ENCODE assay signal across 25 mouse cellular contexts in genomic region chr11:117161574-117161973, GRCm38 (mm10). TPM values are rescaled to one million over a fixed set of nuclear protein-coding genes. Genes with fewer than 3 reads are reported as not detected.
DNase-seq lines count a peak whose midpoint lies in the region; ATAC-seq and TF ChIP-seq lines count a peak whose summit lies in the region.
"Had no signal": no experiment of that assay in that cellular context is flagged by ENCODE, and none has a peak within 500 bp of the region (broad histone marks: within the 10 kb centered on the region; RNA-seq: fewer than 3 reads in every experiment).

No protein-coding gene starts in this region.

- H3K79me2 ChIP-seq in myocyte (ENCODE audit: control insufficient read depth, insufficient read depth): no peaks in the 10 kb centered on the region

- H3ac ChIP-seq in myocyte (ENCODE audit: control insufficient read depth, insufficient read length): no peak overlapping the region

- 0 out of 2 replicates have a peak, but pooled peaks have one; percentile 17 for TF ChIP-seq POLR2A in cortical plate, adult 2 months (IDR thresholded peaks at IDR 0.05; ENCODE audit: extremely low read depth, insufficient read depth, low read length)
- no peak for TF ChIP-seq POLR2A in myocyte (IDR thresholded peaks at IDR 0.05; ENCODE audit: insufficient read length, low read depth)

- peaks cover 42% of the 10 kb centered on the region for H3K36me3 ChIP-seq in limb, embryonic 12.5 days
- peaks cover 34% of the 10 kb centered on the region for H3K36me3 ChIP-seq in limb, embryonic 10.5 days
- peaks cover 14% of the 10 kb centered on the region for H3K36me3 ChIP-seq in myocyte (ENCODE audit: control insufficient read depth, insufficient read depth)

- H3K4me3 ChIP-seq in limb, embryonic 12.5 days (replicated peaks): no peak overlapping the region
- H3K4me3 ChIP-seq in limb, embryonic 10.5 days: no peak overlapping the region
- no peak overlapping the region for H3K4me3 ChIP-seq in cortical plate, adult 2 months (ENCODE audit: insufficient read depth, low read length)
- no peak overlapping the region for H3K4me3 ChIP-seq in myocyte
- H3K4me3 ChIP-seq: heart, embryonic 15.5 days; hindbrain, embryonic 13.5 days; intestine, embryonic 15.5 days had no signal

- no peak for ATAC-seq in limb, embryonic 12.5 days (ENCODE audit: insufficient number of reproducible peaks, insufficient read depth, low FRiP score, low TSS enrichment, low read depth)
- ATAC-seq: activated CD4-positive, CD25-positive, alpha-beta regulatory T cell, adult 4 months; forebrain, embryonic 14.5 days; forebrain, postnatal 0 days; hindbrain, embryonic 16.5 days; intestine, embryonic 15.5 days had no signal

- peaks cover 2% of the 10 kb centered on the region; the same call in 1 of the 2 replicates for H3K9me3 ChIP-seq in limb, embryonic 12.5 days
- H3K9me3 ChIP-seq in limb, embryonic 10.5 days (replicated peaks): no peaks in the 10 kb centered on the region
- H3K9me3 ChIP-seq: heart, embryonic 15.5 days; hindbrain, embryonic 13.5 days; intestine, embryonic 15.5 days had no signal

- no peak for TF ChIP-seq CTCF in cortical plate, adult 2 months (IDR thresholded peaks at IDR 0.05; ENCODE audit: extremely low read depth, insufficient read depth, low read length)

- no peak overlapping the region for H3K4me2 ChIP-seq in limb, embryonic 12.5 days
- H3K4me2 ChIP-seq in myocyte (ENCODE audit: low read depth): no peak overlapping the region
- H3K4me2 ChIP-seq: heart, embryonic 11.5 days; heart, embryonic 15.5 days; hindbrain, embryonic 13.5 days; intestine, embryonic 15.5 days had no signal

- H3K27ac ChIP-seq in limb, embryonic 12.5 days: 0 out of 2 replicates have a peak overlapping the region, but pooled peaks have one; percentile 12
- H3K27ac ChIP-seq in limb, embryonic 10.5 days: no peak overlapping the region
- no peak overlapping the region for H3K27ac ChIP-seq in cortical plate, adult 2 months (ENCODE audit: insufficient read depth, low read length)
- H3K27ac ChIP-seq: heart, embryonic 15.5 days; hindbrain, embryonic 13.5 days; intestine, embryonic 15.5 days had no signal

- H3K4me1 ChIP-seq in limb, embryonic 12.5 days (replicated peaks): peaks cover 16% of the 10 kb centered on the region; the same call in 1 of the 2 replicates
- H3K4me1 ChIP-seq in limb, embryonic 10.5 days: peaks cover 21% of the 10 kb centered on the region
- H3K4me1 ChIP-seq in cortical plate, adult 2 months (ENCODE audit: control insufficient read depth, insufficient read depth, low read length): peaks cover 8% of the 10 kb centered on the region
- H3K4me1 ChIP-seq: intestine, embryonic 15.5 days had no signal

- no peak overlapping the region for H3K9ac ChIP-seq in limb, embryonic 12.5 days (replicated peaks)
- H3K9ac ChIP-seq: forebrain, postnatal 0 days; heart, embryonic 15.5 days; hindbrain, embryonic 13.5 days; intestine, embryonic 15.5 days had no signal

- DNase-seq in heart, adult 11 months: peak; percentile 92
- no peak for DNase-seq in heart, adult 18-20 months
- no peak for DNase-seq in limb, embryonic 10.5 days (ENCODE audit: low spot score)
- no peak for DNase-seq in adrenal gland, postnatal 14 days
- no peak for DNase-seq in frontal cortex, postnatal 25 days (ENCODE audit: low spot score in 2 of 2)
- DNase-seq: adrenal gland, adult 8-10 months; adrenal gland, postnatal 36 days; cerebellum, adult 2 months; cerebellum, postnatal 14 days; embryo, embryonic 11 days; forebrain, postnatal 0 days; gastrocnemius, postnatal 25 days; heart, postnatal 10 days; heart, postnatal 36 days; kidney, adult 11 months had no signal

- WGBS in limb, embryonic 12.5 days: 81% methylated on average over 8 of the region's 8 CpGs
- WGBS in limb, embryonic 10.5 days: 76% methylated on average over 8 of the region's 8 CpGs

- no peaks in the 10 kb centered on the region; the same call in 1 of the 2 replicates for H3K27me3 ChIP-seq in limb, embryonic 12.5 days
- H3K27me3 ChIP-seq in limb, embryonic 10.5 days (ENCODE audit: low read depth, poor library complexity, severe bottlenecking): no peaks in the 10 kb centered on the region
- no peaks in the 10 kb centered on the region for H3K27me3 ChIP-seq in myocyte (ENCODE audit: control insufficient read depth, insufficient read depth, insufficient read length)
- H3K27me3 ChIP-seq: heart, embryonic 15.5 days; hindbrain, embryonic 13.5 days; intestine, embryonic 15.5 days had no signal

TF ChIP-seq in myocyte, 11 proteins besides CTCF, POLR2A, EP300 and RAD21:
- no peak for TF ChIP-seq MAX (IDR thresholded peaks at IDR 0.05; ENCODE audit: low read depth)
- TF ChIP-seq POLR2AphosphoS2 (IDR thresholded peaks at IDR 0.05; ENCODE audit: insufficient read length, low read depth): peak; percentile 73
TF ChIP-seq in myocyte: peak in this region for 1.

RNA-seq across cellular contexts. Expression of gene Sept9, which starts 37.9 kb away (rescaled TPM):
- total RNA-seq in heart, adult 18-20 months (2021): 10 to 100 TPM; 32.7 to 33.4 TPM
- polyA plus RNA-seq in limb, embryonic 12.5 days (2016; fragmentation: Nextera tagmentation; extraction: Ambion mirVana): 230 and 234 TPM in 2 replicates
- polyA plus RNA-seq in limb, embryonic 10.5 days (2016; fragmentation: Nextera tagmentation; extraction: Ambion mirVana): 265 and 282 TPM in 2 replicates
- polyA plus RNA-seq in cortical plate, adult 2 months (2012; rRNA removed): 34.6 and 36.9 TPM in 2 replicates
- 253 TPM for polyA plus RNA-seq in myocyte (2012; fragmentation: generic; extraction: Trizol)
- 115 and 133 TPM in 2 replicates for total RNA-seq in adrenal gland, postnatal 14 days (2021)

RNA-seq across cellular contexts. Expression of gene Sec14l1, which starts 46.6 kb away (rescaled TPM):
- total RNA-seq in heart, adult 18-20 months (2021): 10 to 100 TPM; 86.8 to 98.2 TPM
- polyA plus RNA-seq in limb, embryonic 12.5 days (2016; fragmentation: Nextera tagmentation; extraction: Ambion mirVana): 52.6 and 57.5 TPM in 2 replicates
- polyA plus RNA-seq in limb, embryonic 10.5 days (2016; fragmentation: Nextera tagmentation; extraction: Ambion mirVana): 40.1 and 47.8 TPM in 2 replicates
- polyA plus RNA-seq in cortical plate, adult 2 months (2012; rRNA removed): 190 and 191 TPM in 2 replicates
- 84.8 TPM for polyA plus RNA-seq in myocyte (2012; fragmentation: generic; extraction: Trizol)
- 119 TPM in 2 replicates for total RNA-seq in adrenal gland, postnatal 14 days (2021)
